Mouse (Mus musculus): ENCODE results near the gene Enah. TPM values are rescaled to one million over a fixed set of nuclear protein-coding genes. Genes with fewer than 3 reads are reported as not detected.
A peak's percentile ranks its signal among the peaks of the same experiment; 100 is the strongest.

Enah gene
- polyA plus RNA-seq, 1 experiment from 2014 or later = 42.4 TPM

DNA sequence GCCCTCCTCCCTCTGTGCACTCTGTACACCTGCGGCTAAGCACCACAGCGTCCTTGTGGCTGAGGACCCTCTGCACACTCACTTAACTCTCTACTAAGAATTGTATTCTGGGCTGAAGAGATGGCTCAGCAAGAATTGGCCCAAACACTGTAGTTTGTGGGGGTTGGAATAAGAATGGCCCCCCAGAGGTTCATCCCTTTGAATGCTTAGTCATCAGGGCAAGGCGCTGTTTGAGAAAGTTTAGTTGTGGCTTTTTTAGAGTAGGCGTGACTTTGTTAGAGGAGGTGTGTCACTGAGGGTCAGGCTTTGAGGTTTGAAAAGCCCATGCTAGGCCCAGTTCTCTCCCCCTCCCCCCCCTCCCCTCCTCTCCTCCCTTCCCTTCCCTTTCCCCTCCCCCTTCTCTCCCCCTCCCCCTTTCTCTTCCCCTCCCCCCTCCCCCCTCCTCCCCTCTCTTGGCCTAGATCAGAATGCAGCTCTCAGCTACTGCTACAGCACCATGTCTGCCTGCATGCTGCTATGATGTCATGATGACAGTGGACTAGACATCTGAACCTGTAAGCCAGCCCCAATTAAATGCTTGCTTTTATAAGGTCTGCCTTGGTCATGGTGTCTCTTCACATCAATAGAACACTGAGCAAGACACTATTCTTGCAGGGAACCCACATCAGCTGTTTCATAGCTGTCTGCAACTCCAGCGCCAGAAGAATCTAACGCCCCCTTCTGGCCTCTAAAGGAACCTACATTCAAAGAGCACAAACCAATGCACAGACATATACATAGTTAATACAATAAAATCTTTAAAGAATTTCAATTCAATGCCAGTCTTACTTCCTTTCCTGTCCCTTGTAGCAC, 153.1 kb downstream of the Enah start:
- ATAC-seq (replicated peaks; ENCODE audit: low FRiP score) = no peak
- 87% methylated on average over 6 of the region's 6 CpGs for WGBS

DNA sequence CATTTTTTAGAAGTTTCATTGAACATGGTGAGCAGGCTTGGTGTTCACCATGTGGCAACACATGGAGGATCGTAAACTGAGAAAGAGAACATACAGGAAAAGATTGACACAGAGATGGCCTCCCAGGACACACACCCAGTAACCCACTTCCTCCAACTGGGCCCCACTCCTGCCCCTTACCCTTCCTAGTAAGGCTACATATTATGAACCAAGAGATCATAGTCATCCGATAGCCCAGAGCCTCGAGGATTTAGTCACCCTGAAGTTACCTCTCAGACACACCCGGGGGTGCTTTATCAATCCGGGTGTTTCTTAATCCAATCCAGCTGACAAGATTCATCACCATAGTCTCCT, 153.9 kb downstream of the Enah start:
- WGBS = 78% methylated on average over 5 of the region's 5 CpGs
- no peaks in the 10 kb centered on the region for H3K4me1 ChIP-seq (replicated peaks; ENCODE audit: control insufficient read depth, insufficient read depth, low read length)
- DNase-seq (ENCODE audit: low spot score) = no peak
- H3K36me3 ChIP-seq (ENCODE audit: control insufficient read depth, insufficient read depth, low read length) = no peaks in the 10 kb centered on the region
- no peaks in the 10 kb centered on the region for H3K9me3 ChIP-seq (ENCODE audit: control insufficient read depth, low read length)
- H3K9ac ChIP-seq (ENCODE audit: low read length) = no peak overlapping the region
- no peak overlapping the region for H3K4me2 ChIP-seq (ENCODE audit: low read depth, low read length, severe bottlenecking)
- ATAC-seq (replicated peaks; ENCODE audit: low FRiP score) = no peak
- no peaks in the 10 kb centered on the region for H3K27me3 ChIP-seq (ENCODE audit: control insufficient read depth, insufficient read depth, low read length)
- no peak overlapping the region for H3K4me3 ChIP-seq (ENCODE audit: low read depth, low read length)
- H3K27ac ChIP-seq (ENCODE audit: low read depth, low read length) = no peak overlapping the region

More for the DNA sequence above, 153.1 kb downstream of the Enah start:
- no peaks in the 10 kb centered on the region for H3K27me3 ChIP-seq (ENCODE audit: control insufficient read depth, insufficient read depth, low read length)
- H3K27ac ChIP-seq (ENCODE audit: low read depth, low read length) = no peak overlapping the region
- H3K4me1 ChIP-seq (replicated peaks; ENCODE audit: control insufficient read depth, insufficient read depth, low read length) = no peaks in the 10 kb centered on the region
- no peak overlapping the region for H3K9ac ChIP-seq (ENCODE audit: low read length)
- no peaks in the 10 kb centered on the region for H3K9me3 ChIP-seq (ENCODE audit: control insufficient read depth, low read length)
- no peak overlapping the region for H3K4me2 ChIP-seq (ENCODE audit: low read depth, low read length, severe bottlenecking)
- H3K36me3 ChIP-seq (ENCODE audit: control insufficient read depth, insufficient read depth, low read length) = no peaks in the 10 kb centered on the region
- H3K4me3 ChIP-seq (ENCODE audit: low read depth, low read length) = no peak overlapping the region
- no peak for DNase-seq (ENCODE audit: low spot score)

GRCm38 (mm10) chr1:181864971-181865862, 154.6 kb downstream of the Enah start:
- no peak overlapping the region for H3K4me2 ChIP-seq (ENCODE audit: low read depth, low read length, severe bottlenecking)
- no peak for ATAC-seq (replicated peaks; ENCODE audit: low FRiP score)
- no peaks in the 10 kb centered on the region for H3K9me3 ChIP-seq (ENCODE audit: control insufficient read depth, low read length)
- H3K36me3 ChIP-seq (ENCODE audit: control insufficient read depth, insufficient read depth, low read length) = no peaks in the 10 kb centered on the region
- H3K4me1 ChIP-seq (replicated peaks; ENCODE audit: control insufficient read depth, insufficient read depth, low read length) = no peaks in the 10 kb centered on the region
- H3K27ac ChIP-seq (ENCODE audit: low read depth, low read length) = no peak overlapping the region
- no peak for DNase-seq (ENCODE audit: low spot score)
- H3K27me3 ChIP-seq (ENCODE audit: control insufficient read depth, insufficient read depth, low read length) = no peaks in the 10 kb centered on the region
- no peak overlapping the region for H3K9ac ChIP-seq (ENCODE audit: low read length)
- no peak overlapping the region for H3K4me3 ChIP-seq (ENCODE audit: low read depth, low read length)
- 80% methylated on average over 11 of the region's 11 CpGs for WGBS

DNA sequence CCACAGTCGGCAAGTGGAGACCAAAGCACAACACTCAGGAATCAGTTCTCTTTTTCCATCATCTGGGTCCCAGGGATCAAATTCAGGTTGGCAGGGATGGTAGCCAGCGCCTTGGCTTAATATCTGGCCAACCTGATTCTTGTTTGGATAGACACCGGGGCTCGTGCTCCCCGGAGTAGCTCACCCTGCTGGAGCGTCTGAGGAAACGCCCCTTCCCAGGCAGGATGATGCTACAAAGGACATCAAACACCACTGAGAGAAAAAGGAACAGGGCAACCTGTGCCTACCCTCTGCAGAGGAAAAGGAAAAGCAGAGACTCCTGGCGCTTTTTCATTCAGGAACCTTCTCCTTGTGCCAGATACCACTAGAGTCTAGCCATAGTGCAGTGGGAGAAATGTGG, 156.4 kb downstream of the Enah start:
- Histone ChIP-seq H3K27me3 (ENCODE audit: control insufficient read depth, insufficient read depth, low read length) (no peaks in the 10 kb centered on the region), H3K4me1 (replicated peaks; ENCODE audit: control insufficient read depth, insufficient read depth, low read length) (no peaks in the 10 kb centered on the region), H3K27ac (ENCODE audit: low read depth, low read length) (no peak overlapping the region), H3K9me3 (ENCODE audit: control insufficient read depth, low read length) (no peaks in the 10 kb centered on the region), H3K9ac (ENCODE audit: low read length) (no peak overlapping the region), H3K36me3 (ENCODE audit: control insufficient read depth, insufficient read depth, low read length) (no peaks in the 10 kb centered on the region), H3K4me3 (ENCODE audit: low read depth, low read length) (no peak overlapping the region), H3K4me2 (ENCODE audit: low read depth, low read length, severe bottlenecking) (no peak overlapping the region)
- ATAC-seq (replicated peaks; ENCODE audit: low FRiP score) (no peak), DNase-seq (ENCODE audit: low spot score) (peak; percentile 46)
- WGBS = 49% methylated on average over 8 of the region's 8 CpGs

- H3K4me2 ChIP-seq (ENCODE audit: low read depth, low read length, severe bottlenecking) = no peak overlapping the region
- ATAC-seq (replicated peaks; ENCODE audit: low FRiP score) (no peak), DNase-seq (ENCODE audit: low spot score) (peak; percentile 35)
- 51% methylated on average over 16 of the region's 16 CpGs for WGBS
- H3K9me3 ChIP-seq (ENCODE audit: control insufficient read depth, low read length) = no peaks in the 10 kb centered on the region
- H3K4me1 ChIP-seq (replicated peaks; ENCODE audit: control insufficient read depth, insufficient read depth, low read length) = no peaks in the 10 kb centered on the region
- H3K27ac ChIP-seq (ENCODE audit: low read depth, low read length) = no peak overlapping the region
- H3K27me3 ChIP-seq (ENCODE audit: control insufficient read depth, insufficient read depth, low read length) = no peaks in the 10 kb centered on the region
- H3K9ac ChIP-seq (ENCODE audit: low read length) = no peak overlapping the region
- H3K36me3 ChIP-seq (ENCODE audit: control insufficient read depth, insufficient read depth, low read length) = no peaks in the 10 kb centered on the region
- no peak overlapping the region for H3K4me3 ChIP-seq (ENCODE audit: low read depth, low read length)
Observed at GRCm38 (mm10) chr1:181862676-181863374, 157.0 kb downstream of the Enah start.

- Histone ChIP-seq H3K36me3 (ENCODE audit: control insufficient read depth, insufficient read depth, low read length) (no peaks in the 10 kb centered on the region), H3K4me1 (replicated peaks; ENCODE audit: control insufficient read depth, insufficient read depth, low read length) (no peaks in the 10 kb centered on the region), H3K27me3 (ENCODE audit: control insufficient read depth, insufficient read depth, low read length) (no peaks in the 10 kb centered on the region), H3K9ac (ENCODE audit: low read length) (no peak overlapping the region), H3K27ac (ENCODE audit: low read depth, low read length) (no peak overlapping the region), H3K4me3 (ENCODE audit: low read depth, low read length) (no peak overlapping the region), H3K4me2 (ENCODE audit: low read depth, low read length, severe bottlenecking) (no peak overlapping the region), H3K9me3 (ENCODE audit: control insufficient read depth, low read length) (no peaks in the 10 kb centered on the region)
- DNase-seq (ENCODE audit: low spot score) (peak; percentile 9), ATAC-seq (replicated peaks; ENCODE audit: low FRiP score) (no peak)
- 81% methylated on average over 2 of the region's 2 CpGs for WGBS
Observed at GRCm38 (mm10) chr1:181861181-181861902, 158.4 kb downstream of the Enah start.

DNA sequence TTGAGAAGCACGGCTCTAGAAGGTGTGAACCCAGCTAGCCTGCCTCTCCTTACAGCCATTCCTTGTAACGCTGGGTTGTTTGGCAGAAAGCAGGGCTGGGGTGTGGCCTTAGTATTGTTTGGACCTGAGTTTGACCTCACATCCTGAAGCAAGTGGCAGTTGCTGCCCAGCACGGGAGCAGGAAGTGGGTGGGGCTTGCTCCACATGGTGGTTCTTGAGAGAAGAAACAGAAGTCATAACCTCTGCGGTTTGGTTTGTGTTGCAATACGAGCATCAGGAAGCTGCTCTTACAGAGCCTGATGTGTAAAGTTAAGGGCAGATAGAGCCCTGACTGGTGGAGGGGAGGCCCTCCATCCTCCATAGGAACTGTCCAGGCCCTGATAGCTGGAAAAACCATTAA, 159.1 kb downstream of the Enah start:
- Histone ChIP-seq H3K4me2 (ENCODE audit: low read depth, low read length, severe bottlenecking) (no peak overlapping the region), H3K9me3 (ENCODE audit: control insufficient read depth, low read length) (no peaks in the 10 kb centered on the region), H3K27me3 (ENCODE audit: control insufficient read depth, insufficient read depth, low read length) (no peaks in the 10 kb centered on the region), H3K4me3 (ENCODE audit: low read depth, low read length) (no peak overlapping the region), H3K9ac (ENCODE audit: low read length) (no peak overlapping the region), H3K36me3 (ENCODE audit: control insufficient read depth, insufficient read depth, low read length) (no peaks in the 10 kb centered on the region), H3K4me1 (replicated peaks; ENCODE audit: control insufficient read depth, insufficient read depth, low read length) (no peaks in the 10 kb centered on the region), H3K27ac (ENCODE audit: low read depth, low read length) (no peak overlapping the region)
- ATAC-seq (replicated peaks; ENCODE audit: low FRiP score) = no peak
- DNase-seq (ENCODE audit: low spot score) = peak; percentile 49
- WGBS = 53% methylated on average over 5 of the region's 5 CpGs

- H3K4me3 ChIP-seq (ENCODE audit: low read depth, low read length) = no peak overlapping the region
- no peaks in the 10 kb centered on the region for H3K27me3 ChIP-seq (ENCODE audit: control insufficient read depth, insufficient read depth, low read length)
- no peak overlapping the region for H3K27ac ChIP-seq (ENCODE audit: low read depth, low read length)
- H3K36me3 ChIP-seq (ENCODE audit: control insufficient read depth, insufficient read depth, low read length) = no peaks in the 10 kb centered on the region
- H3K9ac ChIP-seq (ENCODE audit: low read length) = no peak overlapping the region
- WGBS = 90% methylated on average over 2 of the region's 2 CpGs
- no peaks in the 10 kb centered on the region for H3K4me1 ChIP-seq (replicated peaks; ENCODE audit: control insufficient read depth, insufficient read depth, low read length)
- no peak overlapping the region for H3K4me2 ChIP-seq (ENCODE audit: low read depth, low read length, severe bottlenecking)
- ATAC-seq (replicated peaks; ENCODE audit: low FRiP score) (no peak), DNase-seq (ENCODE audit: low spot score) (peak; percentile 1)
- no peaks in the 10 kb centered on the region for H3K9me3 ChIP-seq (ENCODE audit: control insufficient read depth, low read length)
Observed at GRCm38 (mm10) chr1:181856329-181856728, 163.5 kb downstream of the Enah start.
